Mouse (Mus musculus) heart, postnatal 0 days (tissue): ENCODE results near the gene Tbc1d8b.

ENCODE experiments used
- CTCF ChIP-seq: IDR thresholded peaks from 2 replicates; pipeline ENCODE4 v1.5.1; 2016; ENCODE audit warnings: antibody characterized with exemption, control low read depth, low read depth
- EP300 ChIP-seq: IDR thresholded peaks from 2 replicates; pipeline ENCODE4 v1.6.1; 2016; ENCODE audit warnings: antibody characterized with exemption, low read depth

DNA sequence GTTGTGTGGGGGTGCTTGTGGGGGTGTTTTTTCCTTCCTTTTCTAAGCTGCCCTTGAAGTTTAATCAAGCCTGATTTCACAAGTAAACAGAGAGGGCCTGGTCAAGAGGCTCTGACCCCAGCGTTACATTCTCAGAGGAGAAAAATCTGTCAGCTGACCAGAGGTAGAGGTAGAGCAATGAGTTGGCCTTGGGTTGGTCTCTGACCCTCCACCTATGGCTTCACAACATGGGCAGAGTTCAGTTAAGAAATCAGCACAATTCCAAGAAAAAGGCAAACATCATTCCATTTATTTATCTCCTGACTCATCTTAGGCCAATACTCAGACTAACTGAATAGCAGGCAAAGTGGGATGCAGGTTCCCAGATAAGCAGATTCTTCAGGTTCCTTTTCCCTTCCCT is 94.1 kb downstream of the Tbc1d8b start:
- no peak for TF ChIP-seq CTCF
- TF ChIP-seq EP300, result no peak
